In the genomic region with DNA sequence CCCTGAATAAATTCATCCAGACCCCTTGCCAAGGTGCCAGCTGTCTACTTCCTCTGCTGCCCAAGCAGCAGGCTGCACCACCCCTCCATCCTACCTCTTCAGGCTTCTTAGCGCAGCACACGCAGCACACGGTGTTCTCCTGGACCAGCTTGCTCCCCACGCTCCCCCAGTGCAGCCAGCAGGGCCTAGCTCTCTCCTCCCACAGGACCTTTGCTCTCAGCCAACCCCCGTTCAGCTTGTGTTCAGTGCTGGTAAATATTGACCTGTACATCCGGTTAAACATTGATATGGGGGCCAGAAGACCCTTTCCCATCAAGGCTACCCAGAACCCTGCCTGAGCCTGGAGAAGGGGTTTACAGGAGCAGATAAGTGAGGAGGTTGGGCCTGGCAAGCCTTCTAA, we compare ENCODE assay signal across 17 mouse cellular contexts. TPM values are rescaled to one million over a fixed set of nuclear protein-coding genes. Genes with fewer than 3 reads are reported as not detected.
DNase-seq lines count a peak whose midpoint lies in the region; ATAC-seq lines count a peak whose summit lies in the region.
"Had no signal": no experiment of that assay in that cellular context is flagged by ENCODE, and none has a peak within 500 bp of the region (broad histone marks: within the 10 kb centered on the region; RNA-seq: fewer than 3 reads in every experiment).

A gene (minus strand): TSS at position 229 of the 400 bp plus-strand sequence.

- 77% methylated on average over 6 of the region's 6 CpGs for WGBS in kidney, embryonic 14.5 days
- WGBS in kidney, embryonic 16.5 days: 65% methylated on average over 6 of the region's 6 CpGs
- WGBS in liver, embryonic 13.5 days (ENCODE audit: insufficient replicate concordance): 79% methylated on average over 6 of the region's 6 CpGs
- WGBS in forebrain, embryonic 16.5 days: 92% methylated on average over 6 of the region's 6 CpGs

- no peak within 1 kb of the TSS for H3K4me2 ChIP-seq in kidney, embryonic 14.5 days (replicated peaks; ENCODE audit: low read depth, low read length)
- H3K4me2 ChIP-seq in kidney, embryonic 16.5 days (replicated peaks; ENCODE audit: low read depth, low read length): no peak within 1 kb of the TSS; the same call in 1 of the 2 replicates
- H3K4me2 ChIP-seq in liver, embryonic 13.5 days: peak within 1 kb of the TSS; percentile 54
- no peak within 1 kb of the TSS for H3K4me2 ChIP-seq in forebrain, embryonic 16.5 days (ENCODE audit: low read length)
- H3K4me2 ChIP-seq: heart, embryonic 12.5 days had no signal

- no peak within 1 kb of the TSS for H3K4me3 ChIP-seq in kidney, embryonic 14.5 days (ENCODE audit: low read length)
- H3K4me3 ChIP-seq in kidney, embryonic 16.5 days (ENCODE audit: low read length): no peak within 1 kb of the TSS
- H3K4me3 ChIP-seq in liver, embryonic 13.5 days (replicated peaks): peak within 1 kb of the TSS; percentile 56
- no peak within 1 kb of the TSS for H3K4me3 ChIP-seq in forebrain, embryonic 16.5 days (replicated peaks; ENCODE audit: low read length)
- H3K4me3 ChIP-seq: heart, embryonic 12.5 days; myocyte had no signal

- no peaks in the 10 kb centered on the region for H3K4me1 ChIP-seq in kidney, embryonic 14.5 days (ENCODE audit: control insufficient read depth, insufficient read depth, low read length)
- H3K4me1 ChIP-seq in kidney, embryonic 16.5 days (ENCODE audit: insufficient read depth, low read length): no peaks in the 10 kb centered on the region
- peaks cover 44% of the 10 kb centered on the region for H3K4me1 ChIP-seq in liver, embryonic 13.5 days (replicated peaks)
- 0 out of 2 replicates have a peak, but pooled peaks cover 4% of the 10 kb centered on the region for H3K4me1 ChIP-seq in forebrain, embryonic 16.5 days (replicated peaks; ENCODE audit: control insufficient read depth, insufficient read depth, low read length)

- no peak for ATAC-seq in kidney, embryonic 14.5 days (ENCODE audit: low FRiP score, low TSS enrichment)
- peak; percentile 55; the same call in 1 of the 2 replicates for ATAC-seq in kidney, embryonic 16.5 days (ENCODE audit: low FRiP score, low TSS enrichment)
- ATAC-seq in liver, embryonic 13.5 days (ENCODE audit: low read depth): peak; percentile 60
- no peak for ATAC-seq in forebrain, embryonic 16.5 days
- ATAC-seq: forebrain, postnatal 0 days; lung, postnatal 0 days had no signal

- no peak within 1 kb of the TSS for H3K9ac ChIP-seq in kidney, embryonic 14.5 days (ENCODE audit: low read depth, low read length)
- no peak within 1 kb of the TSS for H3K9ac ChIP-seq in kidney, embryonic 16.5 days (replicated peaks; ENCODE audit: low read length)
- peak within 1 kb of the TSS; percentile 56 for H3K9ac ChIP-seq in liver, embryonic 13.5 days
- no peak within 1 kb of the TSS for H3K9ac ChIP-seq in forebrain, embryonic 16.5 days (replicated peaks; ENCODE audit: low read depth, low read length)
- H3K9ac ChIP-seq: forebrain, postnatal 0 days; heart, embryonic 12.5 days had no signal

- peak; percentile 74 for DNase-seq in kidney, adult 11 months
- DNase-seq in liver, embryonic 13.5 days: no peak
- DNase-seq in cerebellum, adult 18-20 months: no peak
- DNase-seq in heart, adult 8-10 months (ENCODE audit: low spot score): no peak
- DNase-seq: adrenal gland, postnatal 36 days; forebrain, postnatal 0 days; gastrocnemius, postnatal 10 days; layer of hippocampus, postnatal 36 days; left cerebral cortex, postnatal 4 days; right cerebral cortex, postnatal 14 days had no signal

- no peak within 1 kb of the TSS for H3K27ac ChIP-seq in kidney, embryonic 14.5 days (ENCODE audit: low read depth, low read length)
- no peak within 1 kb of the TSS for H3K27ac ChIP-seq in kidney, embryonic 16.5 days (ENCODE audit: low read length)
- peak within 1 kb of the TSS; percentile 67 for H3K27ac ChIP-seq in liver, embryonic 13.5 days
- H3K27ac ChIP-seq in forebrain, embryonic 16.5 days (ENCODE audit: low read length): no peak within 1 kb of the TSS

- H3K9me3 ChIP-seq in kidney, embryonic 14.5 days (ENCODE audit: control insufficient read depth, low read length): no peaks in the 10 kb centered on the region
- H3K9me3 ChIP-seq in kidney, embryonic 16.5 days (ENCODE audit: low read length): peaks cover 2% of the 10 kb centered on the region
- H3K9me3 ChIP-seq in liver, embryonic 13.5 days (replicated peaks): peaks cover 7% of the 10 kb centered on the region
- H3K9me3 ChIP-seq in forebrain, embryonic 16.5 days (ENCODE audit: control insufficient read depth, low read length): no peaks in the 10 kb centered on the region

- no peaks in the 10 kb centered on the region for H3K27me3 ChIP-seq in kidney, embryonic 14.5 days (ENCODE audit: control insufficient read depth, insufficient read depth, low read length)
- no peaks in the 10 kb centered on the region for H3K27me3 ChIP-seq in kidney, embryonic 16.5 days (ENCODE audit: insufficient read depth, low read length)
- no peaks in the 10 kb centered on the region for H3K27me3 ChIP-seq in liver, embryonic 13.5 days
- no peaks in the 10 kb centered on the region for H3K27me3 ChIP-seq in forebrain, embryonic 16.5 days (replicated peaks; ENCODE audit: control insufficient read depth, insufficient read depth, low read length)
- H3K27me3 ChIP-seq: heart, embryonic 12.5 days had no signal

- H3K36me3 ChIP-seq in kidney, embryonic 14.5 days (ENCODE audit: control insufficient read depth, insufficient read depth, low read length): no peaks in the 10 kb centered on the region
- H3K36me3 ChIP-seq in kidney, embryonic 16.5 days (ENCODE audit: insufficient read depth, low read length): 0 out of 2 replicates have a peak, but pooled peaks cover under 1% of the 10 kb centered on the region
- peaks cover 73% of the 10 kb centered on the region for H3K36me3 ChIP-seq in liver, embryonic 13.5 days
- H3K36me3 ChIP-seq in forebrain, embryonic 16.5 days (ENCODE audit: control insufficient read depth, insufficient read depth): 0 out of 2 replicates have a peak, but pooled peaks cover 6% of the 10 kb centered on the region

RNA-seq across cellular contexts. Expression of the gene that starts here (rescaled TPM):
- polyA plus RNA-seq in kidney, embryonic 14.5 days (2014; fragmentation: Nextera tagmentation; extraction: Ambion mirVana): 3.9 and 8.4 TPM in 2 replicates
- 57.8 and 60.2 TPM in 2 replicates for polyA plus RNA-seq in kidney, embryonic 16.5 days (2015; fragmentation: Nextera tagmentation; extraction: Ambion mirVana)
- 372 and 430 TPM in 2 replicates for polyA plus RNA-seq in liver, embryonic 13.5 days (2015; fragmentation: Nextera tagmentation; extraction: Ambion mirVana)
- not detected in 2 replicates for polyA plus RNA-seq in forebrain, embryonic 16.5 days (2015; fragmentation: Nextera tagmentation; extraction: Ambion mirVana)
- total RNA-seq in heart, adult 8-10 months (2022): not detected
- total RNA-seq: hematopoietic stem cell, adult 5-6 weeks had no signal
- polyA plus RNA-seq: forebrain, postnatal 0 days had no signal

Comparison
In these comparisons a context has a peak if more than half of its experiments do, and no peak if none do; other contexts are left out.
1. ATAC-seq: peak in kidney, embryonic 16.5 days (single experiment) and liver, embryonic 13.5 days (single experiment); none in kidney, embryonic 14.5 days (single experiment) and forebrain, embryonic 16.5 days (single experiment).